Mouse (Mus musculus): ENCODE results near the gene Mael.

- TF ChIP-seq POLR2A (IDR thresholded peaks at IDR 0.05; ENCODE audit: borderline replicate concordance, insufficient read depth, low read length): no peak
- TF ChIP-seq CTCF (IDR thresholded peaks at IDR 0.05; ENCODE audit: borderline replicate concordance, insufficient read depth, low read depth, low read length): no peak
These were observed 53.2 kb downstream of the Mael start for GRCm38 (mm10) chr1:166185357-166185756.

Data from cerebellum, adult 2 months (tissue).